In genomic region chr13:114817751-114818360, GRCm38 (mm10) we compare ENCODE assay signal across 8 mouse cellular contexts. TPM values are rescaled to one million over a fixed set of nuclear protein-coding genes. Genes with fewer than 3 reads are reported as not detected.
A peak's percentile ranks its signal among the peaks of the same experiment; 100 is the strongest.
DNase-seq lines count a peak whose midpoint lies in the region; ATAC-seq lines count a peak whose summit lies in the region.

Gene Mocs2, plus strand, starts transcription at chr13:114818236.

- H3K4me3 ChIP-seq in hindbrain, embryonic 12.5 days, result peak within 1 kb of the TSS; percentile 77

- H3K4me1 ChIP-seq in hindbrain, embryonic 12.5 days, result peaks cover 14% of the 10 kb centered on the region

- peak; percentile 99 for ATAC-seq in hindbrain, embryonic 12.5 days (ENCODE audit: low FRiP score)

- H3K9ac ChIP-seq in hindbrain, embryonic 12.5 days, result peak within 1 kb of the TSS; percentile 71

- H3K27ac ChIP-seq in hindbrain, embryonic 12.5 days, result no peak within 1 kb of the TSS

- H3K36me3 ChIP-seq in hindbrain, embryonic 12.5 days, result peaks cover 4% of the 10 kb centered on the region; the same call in 1 of the 2 replicates

- WGBS in hindbrain, embryonic 12.5 days, result 1% methylated on average over 39 of the region's 39 CpGs

- H3K4me2 ChIP-seq in hindbrain, embryonic 12.5 days (replicated peaks), result peak within 1 kb of the TSS; percentile 93

- DNase-seq in Muller cell, postnatal 12 days (ENCODE audit: inconsistent ontology term), result peak; percentile 93
- peak; percentile 90 for DNase-seq in cerebellum, adult 9-11 months
- DNase-seq in frontal cortex, postnatal 10 days (ENCODE audit: low spot score in 2 of 2), result peak; percentile 76 to 89
- DNase-seq in layer of hippocampus, postnatal 14 days (ENCODE audit: low spot score in 2 of 2), result peak; percentile 90 to 93
- peak; percentile 98 for DNase-seq in lung, postnatal 14 days
- peak; percentile 88 for DNase-seq in retina, adult 2 months (ENCODE audit: low read depth, low spot score)
- peak; percentile 95 to 96 for DNase-seq in thymus, postnatal 36 days

- no peaks in the 10 kb centered on the region for H3K9me3 ChIP-seq in hindbrain, embryonic 12.5 days (replicated peaks)

- no peaks in the 10 kb centered on the region for H3K27me3 ChIP-seq in hindbrain, embryonic 12.5 days

RNA-seq across cellular contexts. Expression of gene Mocs2, which starts in this region (rescaled TPM):
- 80.4 and 84.6 TPM in 2 replicates for polyA plus RNA-seq in hindbrain, embryonic 12.5 days (2016; fragmentation: Nextera tagmentation; extraction: Ambion mirVana)
- 10 to 100 TPM; 92.1 to 95.6 TPM for total RNA-seq in layer of hippocampus, postnatal 14 days (2021)
